Mouse (Mus musculus) erythroblast, embryonic 14.5 days (primary cell): ENCODE results near the gene Fam117a.

Experiments
- GATA1 ChIP-seq: IDR thresholded peaks from 2 replicates; pipeline ENCODE4 v1.6.1; 2012; ENCODE audit warnings: low read length, inconsistent platforms, mixed read lengths
- TAL1 ChIP-seq: IDR thresholded peaks from 3 replicates; pipeline ENCODE4 v1.6.1; 2012; ENCODE audit warnings: low read length, inconsistent platforms, mixed read lengths

DNA sequence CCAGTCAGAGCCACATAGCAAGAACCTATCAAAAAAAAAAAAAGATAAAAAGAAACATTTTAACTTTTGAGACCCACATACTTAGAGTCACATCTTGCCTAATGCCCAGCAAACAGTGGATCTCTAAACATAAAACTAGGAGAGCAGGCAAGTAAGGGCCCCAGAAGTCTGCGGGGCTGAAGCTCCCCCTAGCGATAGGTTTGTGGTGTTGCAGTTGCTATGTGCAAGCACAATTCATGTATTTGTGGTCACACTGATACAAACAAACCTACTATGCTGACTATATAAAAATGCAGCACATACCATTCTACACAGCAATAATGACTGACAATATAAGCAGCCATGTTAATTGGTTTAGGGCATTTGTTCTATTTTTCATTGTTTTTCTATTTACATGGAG lies 38.7 kb upstream of the Fam117a start:
- TF ChIP-seq GATA1: no peak
- TF ChIP-seq TAL1: no peak
